Mouse (Mus musculus) heart, adult 2 months (tissue): ENCODE data around the gene Trpc4ap.

Experiments used
- CTCF ChIP-seq: fragments of 200-600 bp; IDR thresholded peaks from 2 replicates; pipeline ENCODE4 v1.8.1; 2022; ENCODE audit warnings: antibody characterized with exemption, mild to moderate bottlenecking, moderate library complexity
- POLR2A ChIP-seq: fragments of 200-500 bp; IDR thresholded peaks from 2 replicates; pipeline ENCODE4 v1.6.1; 2011; ENCODE audit warnings: mild to moderate bottlenecking, low read depth, low read length, control low read depth; ENCODE audit not compliant: insufficient read depth

- TF ChIP-seq CTCF (no peak), POLR2A (no peak)
Measured at GRCm38 (mm10) chr2:155726302-155726701, 34.1 kb upstream of the Trpc4ap start.
